1 mouse cellular context compared by ENCODE assay signal in genomic region chr8:105563871-105564270, GRCm38 (mm10).
TF ChIP-seq lines count a peak whose summit lies in the region.

No protein-coding gene starts in this region.

TF ChIP-seq in MEL, 35 proteins besides CTCF, POLR2A, EP300 and RAD21:
- TF ChIP-seq CHD1 (IDR thresholded peaks at IDR 0.05; ENCODE audit: low read depth, low read length): no peak
- no peak for TF ChIP-seq ZMIZ1 (IDR thresholded peaks at IDR 0.05; ENCODE audit: low read depth, low read length)
- TF ChIP-seq RCOR1 (IDR thresholded peaks at IDR 0.05; ENCODE audit: low read depth, low read length): no peak
